Mouse (Mus musculus) lung, postnatal 0 days (tissue): ENCODE measurements around the gene Ywhah. TPM values are rescaled to one million over a fixed set of nuclear protein-coding genes. Genes with fewer than 3 reads are reported as not detected.

Source experiments
- ATAC-seq: fragments of 200-750 bp; cut with Nextera tagmentation; 2 replicates; pipeline ENCODE4 v1.8.0; 2017; ENCODE audit warnings: moderate library complexity
- DNase-seq: peaks from one replicate; pipeline ENCODE4 v3.0.0-alpha.2; 2016; ENCODE audit warnings: low spot score
- H3K27ac ChIP-seq: fragments of 300-500 bp; sonication (generic); 2 replicates; pipeline ENCODE4 v1.5.1; 2014; ENCODE audit warnings: antibody characterized with exemption, mild to moderate bottlenecking, low read length, mixed read lengths
- H3K27me3 ChIP-seq: fragments of 300-500 bp; sonication (generic); replicated peaks from 2 replicates; pipeline ENCODE4 v1.6.1; 2014; ENCODE audit warnings: low read length, mixed read lengths; ENCODE audit not compliant: insufficient read depth
- H3K36me3 ChIP-seq: fragments of 300-500 bp; sonication (generic); 2 replicates; pipeline ENCODE4 v1.6.1; 2014; ENCODE audit warnings: low read length, mixed read lengths; ENCODE audit not compliant: insufficient read depth
- H3K4me1 ChIP-seq: fragments of 300-500 bp; sonication (generic); 2 replicates; pipeline ENCODE4 v1.6.1; 2014; ENCODE audit warnings: antibody characterized with exemption, low read depth, low read length, mixed read lengths; ENCODE audit not compliant: insufficient read depth
- H3K4me2 ChIP-seq: fragments of 300-500 bp; sonication (generic); replicated peaks from 2 replicates; pipeline ENCODE4 v1.6.1; 2014; ENCODE audit warnings: low read depth, mild to moderate bottlenecking, low read length, moderate library complexity, mixed read lengths
- H3K4me3 ChIP-seq: fragments of 300-500 bp; sonication (generic); 2 replicates; pipeline ENCODE4 v1.5.1; 2014; ENCODE audit warnings: low read depth, low read length
- H3K9ac ChIP-seq: fragments of 300-500 bp; sonication (generic); replicated peaks from 2 replicates; pipeline ENCODE4 v1.6.1; 2014; ENCODE audit warnings: low read depth, mild to moderate bottlenecking
- H3K9me3 ChIP-seq: fragments of 300-500 bp; sonication (generic); 2 replicates; pipeline ENCODE4 v1.6.1; 2016; ENCODE audit warnings: low read length, mixed read lengths
- CTCF ChIP-seq: IDR thresholded peaks from 2 replicates; pipeline ENCODE4 v1.5.1; 2016; ENCODE audit warnings: antibody characterized with exemption, mild to moderate bottlenecking
- EP300 ChIP-seq: IDR thresholded peaks from 2 replicates; pipeline ENCODE4 v1.6.1; 2016; ENCODE audit warnings: antibody characterized with exemption, mild to moderate bottlenecking, control low read depth
- WGBS: fragments of 180-500 bp; shearing (Covaris S2); extraction: QIAGEN DNeasy Blood & Tissue Kit; methylation state at CpG from one replicate; pipeline ENCODE4 v1.1.7; 2014; 5-methylcytosine and 5-hydroxymethylcytosine counted together
- polyA plus RNA-seq: library from polyadenylated mRNA; unstranded; fragments of >200 nt; fragmentation: Nextera tagmentation; extraction: Ambion mirVana; gene quantifications from 2 replicates; pipeline ENCODE4 v1.2.1, GENCODE M21; 2015

Gene Ywhah
- polyA plus RNA-seq = 242 and 276 TPM in 2 replicates

GRCm38 (mm10) chr5:33018561-33019425 lies at the start of gene Ywhah:
Gene Ywhah, plus strand, starts transcription at chr5:33018816.
- ATAC-seq (peak; percentile 96), DNase-seq (peak; percentile 99)
- TF ChIP-seq CTCF (peak; percentile 52), EP300 (peak; percentile 52; the same call in 1 of the 2 replicates)
- peak within 1 kb of the TSS; percentile 86 for H3K4me2 ChIP-seq
- no peaks in the 10 kb centered on the region for H3K36me3 ChIP-seq
- H3K4me1 ChIP-seq = peaks cover 10% of the 10 kb centered on the region; the same call in 1 of the 2 replicates
- peak within 1 kb of the TSS; percentile 84 for H3K9ac ChIP-seq
- peak within 1 kb of the TSS; percentile 97 for H3K27ac ChIP-seq
- H3K27me3 ChIP-seq = no peaks in the 10 kb centered on the region
- no peaks in the 10 kb centered on the region for H3K9me3 ChIP-seq
- WGBS = under 1% methylated on average over 62 of the region's 121 CpGs
- peak within 1 kb of the TSS; percentile 83 for H3K4me3 ChIP-seq

- 78% methylated on average over 4 of the region's 4 CpGs for WGBS
- Histone ChIP-seq H3K9me3 (no peaks in the 10 kb centered on the region), H3K4me2 (no peak overlapping the region), H3K4me1 (no peaks in the 10 kb centered on the region), H3K4me3 (no peak overlapping the region), H3K27me3 (no peaks in the 10 kb centered on the region), H3K27ac (no peak overlapping the region), H3K9ac (no peak overlapping the region), H3K36me3 (no peaks in the 10 kb centered on the region)
- no peak for TF ChIP-seq EP300
- ATAC-seq (no peak), DNase-seq (no peak)
Measured at GRCm38 (mm10) chr5:32976541-32976940, 42.1 kb upstream of the Ywhah start.

GRCm38 (mm10) chr5:32977179-32977578 lies 41.4 kb upstream of the Ywhah start:
- DNase-seq (no peak), ATAC-seq (no peak)
- Histone ChIP-seq H3K4me1 (no peaks in the 10 kb centered on the region), H3K9ac (no peak overlapping the region; the same call in 1 of the 2 replicates), H3K36me3 (no peaks in the 10 kb centered on the region), H3K27me3 (no peaks in the 10 kb centered on the region), H3K9me3 (no peaks in the 10 kb centered on the region), H3K4me2 (no peak overlapping the region), H3K4me3 (no peak overlapping the region), H3K27ac (no peak overlapping the region)
- TF ChIP-seq CTCF = no peak
- no peak for TF ChIP-seq EP300

GRCm38 (mm10) chr5:32985379-32985778 lies 33.2 kb upstream of the Ywhah start:
- H3K4me3 ChIP-seq = no peak overlapping the region
- no peak overlapping the region for H3K4me2 ChIP-seq
- 0 out of 2 replicates have a peak, but pooled peaks cover 17% of the 10 kb centered on the region for H3K36me3 ChIP-seq
- no peak for ATAC-seq
- H3K4me1 ChIP-seq = no peaks in the 10 kb centered on the region
- H3K27ac ChIP-seq = no peak overlapping the region
- TF ChIP-seq CTCF (no peak), EP300 (no peak)
- no peaks in the 10 kb centered on the region for H3K9me3 ChIP-seq
- H3K9ac ChIP-seq = no peak overlapping the region
- no peak for DNase-seq
- H3K27me3 ChIP-seq = no peaks in the 10 kb centered on the region
- WGBS = 76% methylated on average over 1 of the region's 1 CpGs

GRCm38 (mm10) chr5:32987873-32988272 lies 30.7 kb upstream of the Ywhah start:
- 76% methylated on average over 1 of the region's 1 CpGs for WGBS
- no peaks in the 10 kb centered on the region for H3K4me1 ChIP-seq
- no peak overlapping the region for H3K4me3 ChIP-seq
- no peaks in the 10 kb centered on the region for H3K27me3 ChIP-seq
- no peak overlapping the region for H3K4me2 ChIP-seq
- H3K9ac ChIP-seq = no peak overlapping the region
- TF ChIP-seq EP300 (no peak), CTCF (no peak)
- H3K36me3 ChIP-seq = 0 out of 2 replicates have a peak, but pooled peaks cover 17% of the 10 kb centered on the region
- no peak overlapping the region for H3K27ac ChIP-seq
- DNase-seq (no peak), ATAC-seq (no peak)
- no peaks in the 10 kb centered on the region for H3K9me3 ChIP-seq

- H3K4me3 ChIP-seq = no peak overlapping the region
- no peaks in the 10 kb centered on the region for H3K9me3 ChIP-seq
- H3K9ac ChIP-seq = no peak overlapping the region
- TF ChIP-seq EP300 (no peak), CTCF (no peak)
- ATAC-seq (no peak), DNase-seq (no peak)
- no peak overlapping the region for H3K27ac ChIP-seq
- 69% methylated on average over 13 of the region's 13 CpGs for WGBS
- no peaks in the 10 kb centered on the region for H3K4me1 ChIP-seq
- 0 out of 2 replicates have a peak, but pooled peaks cover 12% of the 10 kb centered on the region for H3K36me3 ChIP-seq
- H3K4me2 ChIP-seq = no peak overlapping the region
- no peaks in the 10 kb centered on the region for H3K27me3 ChIP-seq
Measured at GRCm38 (mm10) chr5:32989959-32990640, 28.5 kb upstream of the Ywhah start.
